Mouse (Mus musculus) testis, postnatal 10 days (tissue): Measurements from ENCODE around the gene Emx2.
A peak's percentile ranks its signal among the peaks of the same experiment; 100 is the strongest.

Experiments used
- DNase-seq: peaks from one replicate; pipeline ENCODE4 v3.0.0; 2021; ENCODE audit warnings: low spot score

The Emx2 gene

GRCm38 (mm10) chr19:59457951-59458742, at the start of gene Emx2:
Emx2 (plus strand) TSS chr19:59458372.
- DNase-seq = peak; percentile 81

GRCm38 (mm10) chr19:59414128-59414527, 44.0 kb upstream of the Emx2 start:
- DNase-seq = no peak

DNA sequence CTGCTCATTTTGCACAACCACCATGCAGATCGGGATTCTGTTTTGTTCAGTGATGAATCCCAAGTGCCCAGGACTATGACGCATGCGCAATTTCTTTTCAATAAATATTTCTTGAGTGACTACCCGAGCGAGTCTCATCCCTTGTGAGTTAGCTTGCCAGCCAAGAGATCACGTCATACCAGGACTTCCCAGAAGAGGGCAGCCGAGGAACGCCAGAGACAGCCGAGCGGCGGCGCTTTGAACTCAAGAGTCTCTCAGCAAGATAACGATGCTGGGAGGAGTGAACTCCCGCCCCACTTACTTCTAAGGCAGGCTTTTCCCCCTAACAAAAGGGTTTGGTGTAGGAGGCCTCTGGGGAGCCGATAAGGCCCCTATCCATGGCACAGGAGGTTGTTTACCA, 40.1 kb upstream of the Emx2 start:
- DNase-seq = peak; percentile 94

DNA sequence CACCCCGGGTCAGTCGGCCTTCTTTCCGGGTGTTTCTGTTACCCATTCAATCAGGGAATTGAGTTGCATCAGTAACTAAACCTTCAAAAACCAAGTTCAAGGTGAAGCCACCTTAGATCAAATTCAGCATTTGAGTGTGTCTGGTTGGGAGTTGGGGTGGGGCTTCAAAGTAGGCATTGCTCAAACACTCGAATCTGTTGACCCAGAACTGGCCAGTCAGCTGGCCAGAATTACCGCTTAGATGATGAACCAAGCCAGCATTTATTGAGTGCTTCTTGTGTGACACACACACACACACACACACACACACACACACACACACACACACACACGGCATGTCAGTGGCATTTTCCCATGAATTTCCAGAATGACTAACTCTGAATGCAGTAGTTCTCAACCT, 39.5 kb upstream of the Emx2 start:
- no peak for DNase-seq

DNA sequence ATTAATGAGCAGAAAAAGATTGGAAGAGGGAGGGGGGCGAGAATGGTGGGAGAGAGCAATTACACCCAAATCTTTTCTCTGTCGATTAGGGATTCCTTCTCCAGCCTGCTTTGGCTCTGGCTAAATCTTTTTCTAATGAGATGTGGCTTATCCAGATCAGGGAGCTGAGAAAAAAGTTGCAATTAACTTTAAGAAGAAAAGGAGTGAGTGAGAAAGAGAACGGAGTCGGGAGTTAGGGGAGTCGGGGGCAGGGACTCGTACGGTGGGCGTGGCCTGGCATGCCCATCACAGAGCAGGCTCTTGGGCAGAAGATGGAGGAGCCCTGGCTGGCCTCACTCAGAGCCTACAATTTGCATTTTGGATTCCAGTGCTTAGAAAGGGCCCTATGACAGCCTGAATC, 35.8 kb upstream of the Emx2 start:
- no peak for DNase-seq

GRCm38 (mm10) chr19:59423685-59424084, 34.5 kb upstream of the Emx2 start:
- no peak for DNase-seq

DNA sequence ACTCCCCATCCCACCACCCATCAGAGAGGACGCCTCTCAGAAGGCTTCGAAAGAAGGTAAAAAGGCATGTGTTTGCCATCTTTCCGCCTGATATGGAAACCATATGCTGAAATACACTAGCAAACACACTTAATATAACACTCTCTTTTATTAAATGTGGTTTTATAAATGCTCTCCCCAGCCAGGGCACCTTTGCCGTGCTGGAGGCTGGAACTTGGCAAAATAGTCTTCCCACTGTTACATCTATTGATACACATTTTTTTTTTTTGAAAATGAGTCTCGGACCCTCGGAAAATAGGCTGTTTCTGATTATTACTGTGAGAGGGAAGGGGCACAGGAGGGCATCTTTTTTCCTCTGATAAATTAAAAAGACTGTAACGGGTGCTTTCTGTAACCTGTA, 33.2 kb upstream of the Emx2 start:
- no peak for DNase-seq

GRCm38 (mm10) chr19:59432286-59432685, 25.9 kb upstream of the Emx2 start:
- DNase-seq = peak; percentile 48

DNA sequence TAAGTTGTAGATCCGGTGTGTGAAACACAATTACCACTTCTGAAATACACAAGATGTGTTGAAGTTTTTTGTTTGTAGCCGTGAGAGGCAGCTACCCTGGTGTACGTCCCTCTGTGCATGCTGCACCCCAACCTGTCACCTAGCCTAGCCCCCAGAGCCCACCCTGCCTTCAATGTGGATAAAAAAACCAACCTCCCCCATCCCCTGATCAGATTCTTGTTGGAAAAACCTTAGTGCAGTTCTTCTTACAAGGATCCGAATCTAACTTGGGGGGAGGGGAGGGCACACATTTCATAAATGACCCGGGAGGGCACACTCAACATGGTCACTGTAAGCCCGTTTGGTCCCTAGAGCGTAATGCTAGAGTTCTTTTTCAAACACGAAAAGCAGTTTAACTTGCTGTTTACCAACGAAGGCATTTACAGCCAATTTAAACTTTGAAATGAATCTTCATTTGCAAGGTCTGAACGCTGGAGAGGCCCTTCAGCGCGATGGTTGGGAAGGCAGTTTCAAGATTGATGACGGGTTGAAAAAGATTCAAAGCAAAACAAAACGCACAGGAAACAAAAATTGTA, 7.5 kb upstream of the Emx2 start:
- no peak for DNase-seq

GRCm38 (mm10) chr19:59451441-59451951, 6.7 kb upstream of the Emx2 start:
- no peak for DNase-seq

DNA sequence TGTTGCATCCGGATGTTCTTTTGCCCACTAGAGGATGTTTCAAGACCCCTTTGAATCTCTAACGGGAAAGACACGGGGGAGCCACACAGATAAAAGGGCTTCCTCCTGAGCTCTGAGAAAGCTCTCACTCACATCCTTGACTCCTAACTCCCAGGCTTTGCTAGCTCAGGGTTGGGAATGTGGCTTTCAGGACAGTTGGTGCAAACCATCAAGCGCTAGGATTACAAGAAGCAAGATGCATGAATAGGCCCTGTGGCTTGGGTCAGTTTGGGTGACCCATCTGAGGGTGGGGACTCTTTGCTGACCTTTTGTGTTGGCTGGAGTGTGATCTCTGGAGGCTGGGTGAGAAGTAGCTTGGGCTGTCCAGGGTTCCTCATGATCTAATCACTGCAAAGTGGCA, 5.9 kb upstream of the Emx2 start:
- no peak for DNase-seq

- no peak for DNase-seq
Observed at GRCm38 (mm10) chr19:59453591-59453990, 4.6 kb upstream of the Emx2 start.

DNA sequence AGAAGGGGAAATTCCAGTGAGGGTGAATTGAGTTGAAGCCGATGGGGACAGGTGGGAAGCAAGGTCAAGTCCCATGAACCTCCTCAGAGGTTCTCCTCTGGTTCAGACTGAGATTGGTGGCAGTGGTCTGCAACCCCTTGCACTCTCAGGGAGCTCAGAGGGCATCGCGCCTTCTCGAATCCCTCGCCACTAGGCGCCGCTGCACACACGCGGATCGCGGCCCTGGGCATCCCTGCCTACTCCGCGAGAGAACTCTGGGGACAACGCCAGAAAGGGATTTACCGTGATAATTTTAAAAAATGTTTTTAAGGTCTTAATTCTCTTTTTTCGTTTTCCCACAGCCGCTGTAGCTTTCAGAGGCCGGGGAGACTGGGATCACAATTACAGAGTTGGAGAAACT, 4.0 kb upstream of the Emx2 start:
- peak; percentile 91 for DNase-seq

- DNase-seq = no peak
Observed at GRCm38 (mm10) chr19:59455671-59456070, 2.5 kb upstream of the Emx2 start.

GRCm38 (mm10) chr19:59457011-59457945, 894 bp upstream of the Emx2 start:
- no peak for DNase-seq

DNA sequence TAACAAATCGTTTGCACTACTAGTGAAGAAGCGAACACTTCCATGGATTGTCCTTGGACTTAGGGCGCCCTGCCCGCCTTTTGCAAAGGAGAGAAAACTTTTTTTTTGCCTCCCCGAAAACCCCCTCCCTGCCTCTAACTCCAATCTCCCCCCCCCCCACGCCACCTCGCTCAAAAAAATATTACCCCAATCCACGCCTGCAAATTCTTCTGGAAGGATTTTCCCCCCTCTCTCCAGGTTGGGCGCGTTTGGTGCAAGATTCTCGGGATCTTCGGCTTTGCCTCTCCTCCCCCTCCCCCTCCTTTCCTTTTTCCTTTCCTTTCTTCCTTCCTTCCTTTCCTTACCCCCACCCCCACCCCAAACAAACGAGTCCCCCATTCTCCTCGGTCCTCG, 567 bp downstream of the Emx2 start:
- DNase-seq = no peak

GRCm38 (mm10) chr19:59459158-59459781, 1.1 kb downstream of the Emx2 start:
- DNase-seq = peak; percentile 62

- no peak for DNase-seq
Observed at GRCm38 (mm10) chr19:59459811-59460241, 1.7 kb downstream of the Emx2 start.

GRCm38 (mm10) chr19:59460328-59461115, 2.4 kb downstream of the Emx2 start:
- DNase-seq = no peak

DNA sequence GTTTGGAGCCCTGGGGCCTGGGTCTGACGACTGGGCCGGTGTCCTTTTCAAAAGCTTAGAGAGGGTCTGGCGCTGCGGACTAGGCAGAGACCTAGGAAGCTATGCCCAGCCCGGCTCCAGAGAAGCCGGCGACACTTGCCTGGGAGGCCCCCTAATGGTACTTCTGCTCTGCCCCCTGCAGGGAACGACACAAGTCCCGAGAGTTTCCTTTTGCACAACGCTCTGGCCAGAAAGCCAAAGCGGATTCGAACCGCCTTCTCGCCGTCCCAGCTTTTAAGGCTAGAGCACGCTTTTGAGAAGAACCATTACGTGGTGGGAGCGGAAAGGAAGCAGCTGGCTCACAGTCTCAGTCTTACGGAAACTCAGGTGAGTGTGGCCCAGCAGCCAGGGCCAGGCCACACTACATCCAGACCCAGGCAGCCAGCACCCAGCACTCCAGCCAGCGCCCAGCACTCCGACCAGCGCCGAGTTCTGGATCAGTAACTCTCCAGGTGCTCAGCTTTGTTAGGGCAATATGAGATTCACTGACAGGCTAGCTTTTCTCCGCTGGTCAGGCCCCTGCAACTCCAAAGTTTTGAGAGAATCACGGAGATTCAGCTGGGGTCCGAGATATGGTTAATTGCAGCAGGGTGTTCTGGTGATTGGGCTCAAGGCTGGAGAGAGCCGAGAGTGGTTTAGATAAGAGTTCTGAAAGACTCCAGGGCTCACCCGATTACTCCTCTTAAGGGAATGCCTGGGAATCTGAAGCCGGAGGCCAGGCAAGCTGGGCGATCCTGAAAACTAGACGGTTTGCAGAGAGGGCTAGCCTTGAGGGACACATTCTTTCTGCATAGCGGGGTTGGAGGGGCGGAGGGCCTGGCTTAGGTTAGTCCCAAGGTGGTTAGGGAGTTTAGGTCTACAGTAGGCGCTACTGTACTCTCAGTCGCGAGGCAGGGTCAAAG, 3.6 kb downstream of the Emx2 start:
- no peak for DNase-seq
